Mouse (Mus musculus) hindbrain, embryonic 11.5 days (tissue): ENCODE data around the gene Foxq1. TPM values are rescaled to one million over a fixed set of nuclear protein-coding genes. Genes with fewer than 3 reads are reported as not detected.

ENCODE experiments used
- ATAC-seq: fragments of 200-750 bp; cut with Nextera tagmentation; 2 replicates; pipeline ENCODE4 v1.8.0; 2017; ENCODE audit warnings: mild to moderate bottlenecking, moderate TSS enrichment, moderate library complexity; ENCODE audit not compliant: low FRiP score
- DNase-seq: peaks from one replicate; pipeline ENCODE4 v3.0.0-alpha.2; 2015; ENCODE audit warnings: low spot score
- H3K27ac ChIP-seq: fragments of 300-500 bp; sonication (generic); 2 replicates; pipeline ENCODE4 v1.5.1; 2014; ENCODE audit warnings: mild to moderate bottlenecking, low read depth, low read length
- H3K27me3 ChIP-seq: fragments of 300-500 bp; sonication (generic); 2 replicates; pipeline ENCODE4 v1.6.1; 2014; ENCODE audit warnings: mild to moderate bottlenecking, low read length, moderate library complexity, mixed read lengths; ENCODE audit not compliant: control insufficient read depth, insufficient read depth
- H3K36me3 ChIP-seq: fragments of 300-500 bp; sonication (generic); 2 replicates; pipeline ENCODE4 v1.6.1; 2014; ENCODE audit warnings: mild to moderate bottlenecking, low read length, moderate library complexity, mixed read lengths; ENCODE audit not compliant: control insufficient read depth, insufficient read depth
- H3K4me1 ChIP-seq: fragments of 300-500 bp; sonication (generic); replicated peaks from 2 replicates; pipeline ENCODE4 v1.6.1; 2014; ENCODE audit warnings: low read length, mixed read lengths; ENCODE audit not compliant: control insufficient read depth, insufficient read depth
- H3K4me2 ChIP-seq: fragments of 300-500 bp; sonication (generic); replicated peaks from 2 replicates; pipeline ENCODE4 v1.6.1; 2014; ENCODE audit warnings: mild to moderate bottlenecking, low read depth, low read length
- H3K4me3 ChIP-seq: fragments of 300-500 bp; sonication (generic); 2 replicates; pipeline ENCODE4 v1.5.1; 2014; ENCODE audit warnings: low read depth, low read length
- H3K9ac ChIP-seq: fragments of 300-500 bp; sonication (generic); 2 replicates; pipeline ENCODE4 v1.6.1; 2014; ENCODE audit warnings: low read depth, low read length
- H3K9me3 ChIP-seq: fragments of 300-500 bp; sonication (generic); 2 replicates; pipeline ENCODE4 v1.6.1; 2016; ENCODE audit warnings: low read length; ENCODE audit not compliant: control insufficient read depth
- WGBS: fragments of 180-500 bp; shearing (Covaris S2); extraction: QIAGEN DNeasy Blood & Tissue Kit; methylation state at CpG from one replicate; pipeline ENCODE4 v1.1.7; 2014; 5-methylcytosine and 5-hydroxymethylcytosine counted together
- polyA plus RNA-seq: library from polyadenylated mRNA; unstranded; fragments of >200 nt; fragmentation: Nextera tagmentation; extraction: Ambion mirVana; gene quantifications from 2 replicates; pipeline ENCODE4 v1.2.1, GENCODE M21; 2014

Gene Foxq1
- 1.2 and 1.5 TPM in 2 replicates for polyA plus RNA-seq

DNA sequence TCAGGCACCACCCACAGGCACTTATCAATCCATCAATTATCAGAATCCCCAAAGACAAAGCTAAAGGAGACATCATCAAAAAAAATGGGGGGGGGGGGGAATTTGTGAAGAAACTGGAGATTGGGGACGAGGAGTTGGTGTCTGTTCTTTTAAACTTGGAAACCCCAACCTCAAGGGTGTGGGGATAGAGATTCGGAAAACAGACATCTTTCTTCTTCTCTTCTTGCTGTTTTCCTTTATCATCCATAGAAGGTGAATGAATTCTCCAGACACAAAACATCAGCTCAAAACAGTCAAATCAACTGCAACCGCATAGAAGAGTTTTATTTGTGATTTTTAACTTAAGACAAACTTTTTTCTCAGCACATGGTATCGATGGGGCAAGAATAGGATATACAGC, at the start of gene Foxq1:
Foxq1 (plus strand) TSS at position 301 of the 400 bp plus-strand sequence.
- no peaks in the 10 kb centered on the region for H3K9me3 ChIP-seq
- no peak within 1 kb of the TSS for H3K27ac ChIP-seq
- DNase-seq (no peak), ATAC-seq (no peak)
- H3K4me2 ChIP-seq, result no peak within 1 kb of the TSS
- H3K9ac ChIP-seq, result no peak within 1 kb of the TSS
- H3K36me3 ChIP-seq, result no peaks in the 10 kb centered on the region
- peaks cover 10% of the 10 kb centered on the region; the same call in 1 of the 2 replicates for H3K4me1 ChIP-seq
- no peak within 1 kb of the TSS for H3K4me3 ChIP-seq
- WGBS, result 71% methylated on average over 4 of the region's 4 CpGs
- peaks cover 62% of the 10 kb centered on the region for H3K27me3 ChIP-seq

GRCm38 (mm10) chr13:31506494-31507167, 49.3 kb upstream of the Foxq1 start:
- H3K9me3 ChIP-seq, result no peaks in the 10 kb centered on the region
- ATAC-seq, result no peak
- H3K27ac ChIP-seq, result no peak overlapping the region
- no peak overlapping the region for H3K9ac ChIP-seq
- no peak overlapping the region for H3K4me3 ChIP-seq
- H3K27me3 ChIP-seq, result no peaks in the 10 kb centered on the region
- no peak for DNase-seq
- H3K4me1 ChIP-seq, result no peaks in the 10 kb centered on the region
- no peak overlapping the region for H3K4me2 ChIP-seq
- no peaks in the 10 kb centered on the region for H3K36me3 ChIP-seq
- WGBS, result 81% methylated on average over 8 of the region's 8 CpGs

GRCm38 (mm10) chr13:31515261-31515660, 40.7 kb upstream of the Foxq1 start:
- WGBS, result 94% methylated on average over 7 of the region's 7 CpGs
- no peak for ATAC-seq
- H3K4me1 ChIP-seq, result no peaks in the 10 kb centered on the region
- no peaks in the 10 kb centered on the region for H3K36me3 ChIP-seq
- no peak overlapping the region for H3K4me3 ChIP-seq
- no peak for DNase-seq
- H3K9me3 ChIP-seq, result no peaks in the 10 kb centered on the region
- no peaks in the 10 kb centered on the region for H3K27me3 ChIP-seq
- no peak overlapping the region for H3K27ac ChIP-seq
- H3K4me2 ChIP-seq, result no peak overlapping the region
- no peak overlapping the region for H3K9ac ChIP-seq

- WGBS, result 81% methylated on average over 10 of the region's 10 CpGs
- Histone ChIP-seq H3K9me3 (no peaks in the 10 kb centered on the region), H3K27me3 (no peaks in the 10 kb centered on the region), H3K27ac (no peak overlapping the region), H3K4me3 (no peak overlapping the region), H3K36me3 (no peaks in the 10 kb centered on the region), H3K4me2 (no peak overlapping the region), H3K9ac (no peak overlapping the region), H3K4me1 (no peaks in the 10 kb centered on the region)
- no peak for DNase-seq
- ATAC-seq, result no peak
Measured at GRCm38 (mm10) chr13:31518411-31518886, 37.5 kb upstream of the Foxq1 start.

DNA sequence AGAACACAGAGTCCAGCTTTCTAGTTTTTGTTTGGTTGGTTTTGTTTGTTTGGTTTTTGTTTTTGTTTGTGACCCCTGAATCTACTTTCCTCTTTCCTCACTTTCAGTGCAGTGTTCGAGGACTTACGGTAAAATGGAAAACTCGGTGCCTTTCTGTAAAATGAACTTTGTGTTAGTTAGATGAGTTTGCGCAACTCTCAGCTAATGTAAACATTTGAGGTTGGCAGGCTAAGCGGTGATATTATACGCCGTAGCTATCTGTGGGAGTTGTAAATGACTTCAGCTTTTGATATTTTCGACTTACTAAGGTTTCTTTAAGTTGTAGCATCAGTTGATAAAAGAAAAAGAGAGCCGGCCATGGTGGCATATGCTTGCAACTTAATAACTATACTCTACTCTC, 37.0 kb upstream of the Foxq1 start:
- Histone ChIP-seq H3K36me3 (no peaks in the 10 kb centered on the region), H3K4me3 (no peak overlapping the region), H3K4me2 (no peak overlapping the region), H3K4me1 (no peaks in the 10 kb centered on the region), H3K9me3 (no peaks in the 10 kb centered on the region), H3K9ac (no peak overlapping the region), H3K27ac (no peak overlapping the region), H3K27me3 (no peaks in the 10 kb centered on the region)
- 93% methylated on average over 9 of the region's 9 CpGs for WGBS
- DNase-seq, result no peak
- ATAC-seq, result no peak

DNA sequence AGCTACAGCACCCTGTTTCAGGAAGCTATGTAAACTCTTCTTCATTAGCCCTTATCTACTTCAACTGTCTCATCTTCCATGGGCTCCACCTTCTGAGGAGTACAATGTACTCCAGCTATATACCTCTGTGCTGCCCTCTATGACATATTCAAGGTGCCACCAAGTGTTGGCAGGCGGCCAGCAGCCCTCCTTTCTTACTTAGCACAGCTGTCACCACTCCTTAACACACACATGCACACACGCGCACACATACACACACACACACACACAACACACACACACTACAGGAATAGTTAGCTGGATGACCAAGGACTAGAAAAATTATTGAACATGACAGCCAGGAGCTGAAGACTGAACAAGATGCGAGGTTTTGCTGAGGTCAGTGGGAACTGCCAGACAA, 31.0 kb upstream of the Foxq1 start:
- 0 out of 2 replicates have a peak, but pooled peaks cover 3% of the 10 kb centered on the region for H3K27me3 ChIP-seq
- ATAC-seq (no peak), DNase-seq (no peak)
- no peak overlapping the region for H3K4me2 ChIP-seq
- H3K9ac ChIP-seq, result no peak overlapping the region
- no peaks in the 10 kb centered on the region for H3K9me3 ChIP-seq
- WGBS, result 95% methylated on average over 4 of the region's 4 CpGs
- no peaks in the 10 kb centered on the region for H3K4me1 ChIP-seq
- H3K36me3 ChIP-seq, result no peaks in the 10 kb centered on the region
- H3K4me3 ChIP-seq, result no peak overlapping the region
- H3K27ac ChIP-seq, result no peak overlapping the region

GRCm38 (mm10) chr13:31531186-31531585, 24.7 kb upstream of the Foxq1 start:
- WGBS, result 79% methylated on average over 5 of the region's 5 CpGs
- Histone ChIP-seq H3K27ac (no peak overlapping the region), H3K36me3 (no peaks in the 10 kb centered on the region), H3K9me3 (no peaks in the 10 kb centered on the region), H3K4me3 (no peak overlapping the region), H3K27me3 (0 out of 2 replicates have a peak, but pooled peaks cover 7% of the 10 kb centered on the region), H3K4me1 (no peaks in the 10 kb centered on the region), H3K9ac (no peak overlapping the region), H3K4me2 (no peak overlapping the region)
- ATAC-seq (peak; percentile 30; the same call in 1 of the 2 replicates), DNase-seq (no peak)

GRCm38 (mm10) chr13:31531651-31532061, 24.3 kb upstream of the Foxq1 start:
- no peak overlapping the region for H3K4me2 ChIP-seq
- no peaks in the 10 kb centered on the region for H3K36me3 ChIP-seq
- no peak overlapping the region for H3K9ac ChIP-seq
- ATAC-seq (peak; percentile 91), DNase-seq (peak; percentile 24)
- H3K27ac ChIP-seq, result no peak overlapping the region
- H3K27me3 ChIP-seq, result 0 out of 2 replicates have a peak, but pooled peaks cover 7% of the 10 kb centered on the region
- H3K4me1 ChIP-seq, result no peaks in the 10 kb centered on the region
- no peaks in the 10 kb centered on the region for H3K9me3 ChIP-seq
- 17% methylated on average over 8 of the region's 8 CpGs for WGBS
- no peak overlapping the region for H3K4me3 ChIP-seq

GRCm38 (mm10) chr13:31534726-31535125, 21.2 kb upstream of the Foxq1 start:
- 0 out of 2 replicates have a peak, but pooled peaks cover 6% of the 10 kb centered on the region for H3K27me3 ChIP-seq
- no peaks in the 10 kb centered on the region for H3K4me1 ChIP-seq
- ATAC-seq (no peak), DNase-seq (no peak)
- H3K4me3 ChIP-seq, result no peak overlapping the region
- WGBS, result 88% methylated on average over 4 of the region's 4 CpGs
- H3K36me3 ChIP-seq, result no peaks in the 10 kb centered on the region
- no peak overlapping the region for H3K9ac ChIP-seq
- no peaks in the 10 kb centered on the region for H3K9me3 ChIP-seq
- H3K4me2 ChIP-seq, result no peak overlapping the region
- no peak overlapping the region for H3K27ac ChIP-seq
